Mouse (Mus musculus) lung, embryonic 14.5 days (tissue): ENCODE data around the gene Aebp2. TPM values are rescaled to one million over a fixed set of nuclear protein-coding genes. Genes with fewer than 3 reads are reported as not detected.

Source experiments
- ATAC-seq: fragments of 200-750 bp; cut with Nextera tagmentation; 2 replicates; pipeline ENCODE4 v1.8.0; 2017; ENCODE audit warnings: mild to moderate bottlenecking, moderate TSS enrichment, moderate library complexity; ENCODE audit not compliant: insufficient read depth
- DNase-seq: peaks from one replicate; pipeline ENCODE4 v3.0.0-alpha.2; 2015
- H3K27ac ChIP-seq: fragments of 300-500 bp; sonication (generic); 2 replicates; pipeline ENCODE4 v1.5.1; 2014; ENCODE audit warnings: low read depth, mild to moderate bottlenecking, moderate library complexity
- H3K27me3 ChIP-seq: fragments of 300-500 bp; sonication (generic); 2 replicates; pipeline ENCODE4 v1.6.1; 2014; ENCODE audit warnings: low read length, control low read depth; ENCODE audit not compliant: insufficient read depth
- H3K36me3 ChIP-seq: fragments of 300-500 bp; sonication (generic); 2 replicates; pipeline ENCODE4 v1.6.1; 2014; ENCODE audit warnings: control low read depth; ENCODE audit not compliant: insufficient read depth
- H3K4me1 ChIP-seq: fragments of 300-500 bp; sonication (generic); 2 replicates; pipeline ENCODE4 v1.6.1; 2014; ENCODE audit warnings: antibody characterized with exemption, control low read depth; ENCODE audit not compliant: insufficient read depth
- H3K4me2 ChIP-seq: fragments of 300-500 bp; sonication (generic); 2 replicates; pipeline ENCODE4 v1.6.1; 2014; ENCODE audit warnings: mild to moderate bottlenecking
- H3K4me3 ChIP-seq: fragments of 300-500 bp; sonication (generic); 2 replicates; pipeline ENCODE4 v1.5.1; 2014; ENCODE audit warnings: low read depth, low read length
- H3K9ac ChIP-seq: fragments of 300-500 bp; sonication (generic); 2 replicates; pipeline ENCODE4 v1.6.1; 2014
- H3K9me3 ChIP-seq: fragments of 300-500 bp; sonication (generic); 2 replicates; pipeline ENCODE4 v1.6.1; 2016; ENCODE audit warnings: low read depth, low read length, control low read depth
- CTCF ChIP-seq: IDR thresholded peaks from 2 replicates; pipeline ENCODE4 v1.5.1; 2016; ENCODE audit warnings: antibody characterized with exemption, low read depth
- WGBS: fragments of 180-500 bp; shearing (Covaris S2); extraction: QIAGEN DNeasy Blood & Tissue Kit; methylation state at CpG from one replicate; pipeline ENCODE4 v1.1.7; 2014; 5-methylcytosine and 5-hydroxymethylcytosine counted together
- polyA plus RNA-seq: library from polyadenylated mRNA; unstranded; fragments of >200 nt; fragmentation: Nextera tagmentation; extraction: Ambion mirVana; gene quantifications from 2 replicates; pipeline ENCODE4 v1.2.1, GENCODE M21; 2014

Aebp2 gene
- polyA plus RNA-seq, 1 experiment from 2014 or later, result 15.3 TPM

- TF ChIP-seq CTCF, result no peak
- WGBS, result 94% methylated on average over 1 of the region's 1 CpGs
- no peaks in the 10 kb centered on the region for H3K9me3 ChIP-seq
- no peak overlapping the region for H3K27ac ChIP-seq
- no peaks in the 10 kb centered on the region for H3K36me3 ChIP-seq
- no peak overlapping the region for H3K4me3 ChIP-seq
- no peaks in the 10 kb centered on the region for H3K27me3 ChIP-seq
- no peak overlapping the region for H3K4me2 ChIP-seq
- no peak for ATAC-seq
- DNase-seq, result no peak
- no peak overlapping the region for H3K9ac ChIP-seq
- no peaks in the 10 kb centered on the region for H3K4me1 ChIP-seq
These were observed 76.1 kb downstream of the Aebp2 start for GRCm38 (mm10) chr6:140698596-140698995.

GRCm38 (mm10) chr6:140701259-140701658 lies 78.8 kb downstream of the Aebp2 start:
- H3K27ac ChIP-seq, result no peak overlapping the region

GRCm38 (mm10) chr6:140705132-140705531 lies 82.7 kb downstream of the Aebp2 start:
- Histone ChIP-seq H3K9ac (no peak overlapping the region), H3K36me3 (no peaks in the 10 kb centered on the region), H3K4me3 (no peak overlapping the region), H3K27ac (no peak overlapping the region), H3K9me3 (no peaks in the 10 kb centered on the region; the same call in 1 of the 2 replicates), H3K4me2 (no peak overlapping the region), H3K27me3 (no peaks in the 10 kb centered on the region), H3K4me1 (0 out of 2 replicates have a peak, but pooled peaks cover 3% of the 10 kb centered on the region)
- TF ChIP-seq CTCF, result no peak
- ATAC-seq (no peak), DNase-seq (no peak)
- 86% methylated on average over 10 of the region's 10 CpGs for whole genome bisulfite sequencing

More at GRCm38 (mm10) chr6:140701259-140701658, 78.8 kb downstream of the Aebp2 start:
- Histone ChIP-seq H3K36me3 (no peaks in the 10 kb centered on the region), H3K9me3 (no peaks in the 10 kb centered on the region; the same call in 1 of the 2 replicates), H3K9ac (no peak overlapping the region), H3K4me3 (no peak overlapping the region), H3K4me2 (no peak overlapping the region), H3K4me1 (no peaks in the 10 kb centered on the region), H3K27me3 (no peaks in the 10 kb centered on the region)
- TF ChIP-seq CTCF, result no peak
- ATAC-seq (no peak), DNase-seq (no peak)
- 67% methylated on average over 6 of the region's 6 CpGs for WGBS

- Histone ChIP-seq H3K9me3 (no peaks in the 10 kb centered on the region; the same call in 1 of the 2 replicates), H3K27me3 (no peaks in the 10 kb centered on the region), H3K27ac (no peak overlapping the region), H3K9ac (no peak overlapping the region), H3K36me3 (no peaks in the 10 kb centered on the region), H3K4me1 (0 out of 2 replicates have a peak, but pooled peaks cover 3% of the 10 kb centered on the region), H3K4me3 (no peak overlapping the region), H3K4me2 (no peak overlapping the region)
- WGBS, result 90% methylated on average over 5 of the region's 5 CpGs
- TF ChIP-seq CTCF, result no peak; the same call in 1 of the 2 replicates
- ATAC-seq (no peak), DNase-seq (no peak)
These were observed 83.6 kb downstream of the Aebp2 start for GRCm38 (mm10) chr6:140706056-140706455.

GRCm38 (mm10) chr6:140708059-140708458 lies 85.6 kb downstream of the Aebp2 start:
- Histone ChIP-seq H3K4me2 (no peak overlapping the region), H3K4me3 (no peak overlapping the region), H3K9ac (no peak overlapping the region), H3K27ac (no peak overlapping the region), H3K36me3 (no peaks in the 10 kb centered on the region), H3K9me3 (no peaks in the 10 kb centered on the region; the same call in 1 of the 2 replicates), H3K27me3 (no peaks in the 10 kb centered on the region), H3K4me1 (0 out of 2 replicates have a peak, but pooled peaks cover 3% of the 10 kb centered on the region)
- TF ChIP-seq CTCF, result no peak
- ATAC-seq, result no peak
- WGBS, result 51% methylated on average over 10 of the region's 10 CpGs
- no peak for DNase-seq

GRCm38 (mm10) chr6:140709415-140710107 lies 87.1 kb downstream of the Aebp2 start:
- Histone ChIP-seq H3K36me3 (no peaks in the 10 kb centered on the region), H3K27me3 (no peaks in the 10 kb centered on the region), H3K9me3 (no peaks in the 10 kb centered on the region; the same call in 1 of the 2 replicates), H3K4me1 (0 out of 2 replicates have a peak, but pooled peaks cover 3% of the 10 kb centered on the region), H3K4me2 (no peak overlapping the region), H3K27ac (no peak overlapping the region), H3K4me3 (no peak overlapping the region), H3K9ac (no peak overlapping the region)
- peak; percentile 49 for TF ChIP-seq CTCF
- WGBS, result 70% methylated on average over 6 of the region's 6 CpGs
- no peak for ATAC-seq
- DNase-seq, result no peak

DNA sequence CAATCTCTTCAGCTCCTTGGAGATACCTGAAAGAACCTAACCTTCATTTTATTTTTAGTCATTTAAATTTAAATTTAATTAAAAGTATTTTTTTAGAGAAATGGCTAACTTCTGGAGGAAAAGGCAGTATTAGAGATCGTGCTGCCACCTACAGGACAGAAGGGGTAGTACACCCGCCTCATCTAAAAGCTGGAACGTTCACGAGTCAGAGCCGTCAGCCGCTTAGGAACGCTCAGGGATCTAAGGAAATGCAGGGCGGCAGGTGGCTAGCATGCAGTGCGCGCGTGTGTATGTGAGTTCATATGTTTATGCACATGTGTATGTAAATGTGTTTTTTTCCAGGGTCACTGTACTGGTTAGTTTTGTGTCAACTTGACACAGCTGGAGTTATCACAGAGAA lies 90.3 kb downstream of the Aebp2 start:
- Histone ChIP-seq H3K4me1 (0 out of 2 replicates have a peak, but pooled peaks cover 1% of the 10 kb centered on the region), H3K4me2 (no peak overlapping the region), H3K36me3 (no peaks in the 10 kb centered on the region), H3K4me3 (no peak overlapping the region), H3K27ac (no peak overlapping the region), H3K9ac (no peak overlapping the region), H3K9me3 (no peaks in the 10 kb centered on the region), H3K27me3 (no peaks in the 10 kb centered on the region)
- DNase-seq (peak; percentile 92), ATAC-seq (peak; percentile 47)
- 7% methylated on average over 11 of the region's 11 CpGs for WGBS
- peak; percentile 92 for TF ChIP-seq CTCF
